Mouse (Mus musculus) right cerebral cortex, adult 2 months (tissue): ENCODE measurements around the gene Nup93.

Source experiments
- DNase-seq, 2 experiments: peaks; one replicate each; pipeline ENCODE4 v3.0.0; 2021 to 2022; ENCODE audit warnings: low spot score in 2 of 2

Gene Nup93

DNA sequence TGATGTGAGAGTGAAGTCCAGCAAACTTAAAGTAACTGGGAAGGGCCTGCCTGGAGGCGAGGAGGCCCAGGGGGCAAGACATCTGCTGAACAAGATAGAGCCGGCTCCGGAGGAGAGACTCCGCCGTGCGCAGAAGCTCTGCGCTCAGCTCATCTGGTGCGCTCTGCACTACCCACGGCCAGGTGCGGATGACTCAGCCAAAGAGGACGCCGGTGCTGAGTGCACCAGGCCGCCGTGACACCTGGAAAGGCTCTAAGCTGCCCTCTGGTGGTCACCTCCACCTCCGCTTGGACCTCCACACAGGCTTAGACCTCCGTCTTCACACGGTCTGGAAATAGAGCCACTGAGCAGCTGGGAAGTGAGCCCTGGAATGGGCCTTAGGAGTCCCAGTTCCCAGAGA is 27.8 kb upstream of the Nup93 start:
- no peak for DNase-seq

DNA sequence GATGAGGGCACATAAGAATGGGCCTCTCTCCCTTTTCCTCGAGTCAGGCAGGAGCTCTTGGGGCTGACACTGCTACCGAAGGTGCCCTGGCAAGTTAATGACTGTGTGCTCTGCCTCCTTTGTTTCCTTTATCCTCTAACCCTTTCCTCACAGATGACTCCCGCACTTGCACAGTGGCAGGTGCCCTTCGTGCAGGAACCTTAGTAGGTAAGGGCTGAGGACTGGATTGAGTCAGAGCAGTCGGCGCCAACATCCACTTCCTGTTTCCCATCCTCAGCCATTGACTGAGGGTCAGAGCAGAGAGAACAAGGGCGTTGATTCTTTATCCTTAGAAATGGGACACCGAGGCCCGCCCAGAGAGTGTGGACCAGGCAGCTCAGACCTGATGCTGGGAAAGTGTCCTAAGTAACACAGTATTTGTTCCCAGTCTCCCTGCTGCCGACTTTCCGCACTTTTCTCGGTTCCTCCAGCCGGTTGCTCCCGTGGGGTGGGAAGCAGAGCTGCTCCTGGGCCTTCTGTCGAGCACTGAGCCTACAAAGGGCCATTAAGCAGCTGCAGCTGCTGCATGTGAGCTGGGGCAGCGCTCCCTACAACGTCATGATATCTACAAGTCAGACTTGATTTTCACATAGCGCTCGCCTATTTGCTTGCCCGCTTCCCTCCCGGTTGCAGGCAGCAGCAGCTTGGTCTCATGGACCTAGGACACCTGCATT is 26.9 kb upstream of the Nup93 start:
- no peak for DNase-seq

DNA sequence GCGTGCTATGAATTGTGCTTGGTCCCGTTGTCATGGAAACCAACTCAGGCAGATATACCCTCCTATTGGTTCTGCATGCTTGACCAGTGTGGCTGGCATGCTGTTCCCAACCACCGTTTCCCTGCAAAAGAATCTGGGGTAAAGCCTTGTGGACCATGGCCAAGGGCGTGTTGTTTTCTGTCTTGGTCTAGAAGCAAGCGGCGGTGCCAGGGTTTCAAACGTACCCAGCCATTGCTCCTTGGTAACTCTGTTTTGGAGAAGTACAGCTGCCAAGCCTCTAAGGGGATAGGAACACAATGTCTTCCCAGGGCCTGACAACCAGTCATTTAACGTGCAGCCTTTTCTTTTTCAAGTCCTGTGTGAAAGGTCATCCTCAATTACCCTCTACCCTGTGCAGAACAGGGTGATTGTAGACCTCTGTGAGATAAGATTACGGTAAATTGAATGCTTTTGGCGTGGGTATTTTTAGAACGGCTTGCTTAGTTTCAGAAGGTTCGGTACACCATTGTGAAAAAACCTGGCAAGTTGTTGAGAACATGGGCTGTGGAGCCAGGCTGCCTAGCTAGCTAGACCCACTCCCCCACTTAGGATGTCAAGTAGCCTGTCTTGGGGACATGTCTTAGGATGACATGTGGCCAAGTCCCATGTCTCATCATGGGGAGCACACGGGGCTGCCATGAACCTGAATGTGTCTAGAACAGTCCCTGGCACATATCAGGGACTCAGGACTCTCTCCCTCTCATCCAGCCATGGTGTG is 24.9 kb upstream of the Nup93 start:
- peak in 1 of 2 experiments; percentile 69 for DNase-seq

DNA sequence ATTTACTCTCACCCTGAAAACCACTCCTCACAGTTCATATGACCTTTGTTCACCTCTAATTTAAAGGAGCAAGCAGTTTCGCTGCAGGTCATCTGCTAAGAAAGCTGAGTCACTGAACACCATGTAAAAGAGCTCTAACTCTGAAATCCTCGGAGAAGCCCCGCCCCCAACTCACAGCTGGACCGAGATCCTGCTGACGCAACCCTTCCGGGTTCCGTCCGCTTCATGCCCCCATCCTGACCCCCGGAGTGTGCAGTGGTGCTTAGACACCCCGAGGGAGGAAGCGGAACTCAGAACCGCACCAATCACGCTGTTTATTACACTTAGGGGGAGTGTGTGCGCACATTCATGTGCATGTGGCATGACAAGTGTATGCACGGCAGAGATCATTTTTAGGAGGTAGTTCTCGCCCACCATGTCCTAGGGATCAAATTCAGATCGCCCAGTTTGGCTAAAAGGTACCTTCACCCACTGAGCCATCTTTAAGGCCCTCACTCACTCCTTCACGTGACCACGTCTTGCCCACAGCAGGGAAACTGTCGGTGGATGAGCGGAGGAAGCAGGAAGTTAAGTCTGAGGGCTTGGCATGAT is 23.2 kb upstream of the Nup93 start:
- DNase-seq = no peak

DNA sequence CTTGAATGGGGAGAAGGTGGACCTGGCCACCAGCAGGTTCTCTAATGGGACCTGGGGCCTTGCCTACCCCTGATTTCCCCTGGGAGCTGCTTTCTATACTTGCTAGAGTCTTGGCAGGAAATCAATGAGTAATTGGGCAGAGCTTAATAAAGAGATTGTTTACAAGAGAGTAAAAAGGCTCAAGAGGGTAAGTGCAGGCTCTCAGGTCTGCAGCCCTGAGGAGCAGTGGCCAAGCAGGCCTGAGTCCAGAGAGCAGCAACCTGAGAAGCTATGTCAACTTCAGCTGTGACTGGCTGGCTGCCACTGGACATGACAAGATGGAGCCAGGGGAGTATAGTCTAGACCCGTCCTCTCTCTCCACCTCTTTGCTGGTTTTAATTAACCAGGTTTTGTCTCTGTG is 21.4 kb upstream of the Nup93 start:
- DNase-seq = no peak

DNA sequence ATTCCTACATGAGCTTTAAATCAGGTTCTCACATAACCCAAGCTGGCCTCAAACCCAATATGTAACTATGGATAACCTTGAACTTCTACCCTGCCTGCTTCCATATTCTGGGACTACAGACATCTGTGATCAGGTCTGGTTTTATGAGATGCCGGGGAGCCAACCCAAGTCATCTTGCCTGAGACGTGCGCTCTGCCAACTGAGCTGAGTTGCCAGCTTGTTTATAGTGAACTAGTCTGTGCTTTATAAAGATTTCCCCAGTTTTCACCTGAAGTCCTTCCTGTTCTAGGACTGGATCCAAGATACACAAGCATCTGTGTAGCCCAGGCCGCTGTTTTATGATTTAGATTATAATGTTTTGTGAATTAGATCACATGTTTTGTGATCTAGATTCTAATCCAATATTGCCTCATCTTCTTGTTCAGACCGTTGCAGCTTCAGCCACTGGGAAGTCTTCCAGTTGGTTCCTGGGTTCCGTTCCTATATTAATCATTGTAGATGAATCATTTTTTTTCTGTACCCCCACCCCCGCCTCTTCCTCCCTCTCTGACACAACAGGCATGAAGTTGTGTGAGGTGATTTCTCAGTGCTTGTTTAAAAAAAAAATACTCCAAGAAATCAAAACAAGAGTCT is 19.7 kb upstream of the Nup93 start:
- DNase-seq = peak in 1 of 2 experiments; percentile 48

DNA sequence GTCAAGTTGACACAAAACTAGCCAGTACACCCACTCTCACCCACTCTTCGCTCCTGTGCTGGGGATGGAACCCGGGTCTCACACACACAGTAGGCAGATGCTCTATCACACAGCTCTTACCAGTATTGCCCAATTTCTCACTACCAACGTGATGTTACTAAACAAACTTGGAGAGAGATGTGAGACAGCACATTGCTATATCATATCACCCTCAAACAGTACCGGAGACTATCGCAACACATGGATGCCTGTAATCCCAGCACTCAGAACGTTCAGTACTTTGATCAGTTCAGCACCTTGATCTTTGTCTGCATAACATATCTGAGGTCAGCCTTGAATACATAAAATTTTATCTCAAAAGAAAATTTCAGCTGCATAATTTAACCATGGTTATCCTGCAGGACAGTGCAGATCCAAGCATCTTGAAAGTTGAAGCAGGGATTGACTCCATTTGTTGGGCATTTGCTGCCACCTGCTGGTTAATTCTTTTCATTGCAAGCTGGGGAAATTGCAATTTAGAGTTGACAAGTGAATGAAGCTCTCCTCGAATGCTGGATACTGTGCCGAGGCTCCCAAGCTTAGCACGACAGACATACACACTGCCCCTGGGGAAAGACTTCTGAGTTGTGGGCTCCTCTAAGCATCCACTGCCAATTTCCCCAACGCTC is 15.0 kb upstream of the Nup93 start:
- DNase-seq = peak; percentile 77 to 83

DNA sequence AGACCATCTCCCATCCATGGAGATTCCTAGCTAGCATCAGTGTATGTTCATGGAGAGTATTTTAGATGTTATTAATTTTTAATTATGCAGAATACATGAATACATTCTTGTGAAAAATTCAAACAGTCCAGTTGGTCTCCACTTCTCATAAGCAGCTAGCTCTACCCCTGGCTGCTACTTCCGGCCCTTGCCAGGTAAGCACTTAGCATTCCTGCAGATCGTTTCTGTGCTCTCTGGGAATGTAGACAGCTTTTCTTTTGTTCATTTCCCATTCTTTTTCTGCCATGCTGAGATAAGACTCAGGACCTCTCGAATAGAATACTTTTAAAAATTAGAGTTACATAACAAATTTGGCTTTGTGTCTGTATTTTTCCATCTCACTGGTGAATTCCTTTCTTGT is 10.3 kb upstream of the Nup93 start:
- DNase-seq = no peak

DNA sequence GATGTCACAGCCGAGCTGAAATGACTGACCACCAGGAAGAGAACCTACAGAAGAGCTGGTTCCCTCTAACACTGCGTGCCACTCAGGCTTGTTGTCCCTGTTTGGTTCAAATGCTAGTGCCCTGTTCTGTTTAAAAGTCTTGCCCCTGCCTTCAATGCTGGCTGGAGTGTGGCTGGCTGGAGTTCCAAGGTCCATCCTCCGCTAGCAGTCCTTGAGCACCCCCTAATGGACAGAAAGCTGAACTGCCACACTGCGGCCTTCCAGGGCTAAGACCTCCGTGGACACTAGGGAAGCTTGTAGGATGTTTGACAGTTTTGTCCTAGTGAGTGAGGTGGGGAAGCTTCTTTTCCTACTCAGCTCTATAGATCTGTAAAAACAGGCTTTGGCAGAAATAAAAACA is 8.6 kb upstream of the Nup93 start:
- DNase-seq = peak in 1 of 2 experiments; percentile 66

DNA sequence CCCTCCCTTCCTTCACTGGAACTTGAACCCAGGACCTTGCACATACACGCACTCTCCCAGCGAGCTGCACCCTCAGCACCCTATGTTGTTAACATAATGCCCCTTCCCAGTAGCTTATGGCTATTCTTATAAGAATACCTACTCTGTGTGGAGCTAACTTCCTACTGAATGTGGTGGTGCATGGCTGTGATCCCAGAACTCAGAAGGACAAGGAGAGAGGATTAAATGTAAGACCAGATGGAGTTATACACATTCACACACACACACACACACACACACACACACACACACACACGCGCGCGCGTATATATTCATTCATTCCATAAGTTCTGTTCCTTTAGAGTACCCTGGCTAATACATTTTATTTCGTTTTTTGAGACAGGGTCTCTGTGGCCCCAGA is 8.1 kb upstream of the Nup93 start:
- DNase-seq = no peak

DNA sequence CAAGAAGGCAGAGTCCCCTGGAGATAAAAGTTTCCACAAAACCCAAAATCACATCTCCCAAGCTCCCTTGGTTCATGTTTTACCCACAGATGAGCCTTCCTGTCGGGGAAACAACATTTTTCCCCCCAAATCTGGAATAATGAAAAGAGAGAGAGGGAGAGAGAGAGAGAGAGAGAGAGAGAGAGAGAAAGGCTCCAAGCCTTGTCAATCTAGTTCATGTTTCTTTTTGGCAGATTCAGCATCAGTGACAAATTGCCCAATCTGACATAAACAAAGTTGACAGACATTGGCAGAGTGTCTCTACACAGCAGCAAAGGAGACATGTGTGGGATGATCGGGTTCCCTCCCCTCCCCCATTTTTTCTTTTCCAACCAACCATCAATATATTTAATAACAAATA is 6.9 kb upstream of the Nup93 start:
- no peak for DNase-seq

DNA sequence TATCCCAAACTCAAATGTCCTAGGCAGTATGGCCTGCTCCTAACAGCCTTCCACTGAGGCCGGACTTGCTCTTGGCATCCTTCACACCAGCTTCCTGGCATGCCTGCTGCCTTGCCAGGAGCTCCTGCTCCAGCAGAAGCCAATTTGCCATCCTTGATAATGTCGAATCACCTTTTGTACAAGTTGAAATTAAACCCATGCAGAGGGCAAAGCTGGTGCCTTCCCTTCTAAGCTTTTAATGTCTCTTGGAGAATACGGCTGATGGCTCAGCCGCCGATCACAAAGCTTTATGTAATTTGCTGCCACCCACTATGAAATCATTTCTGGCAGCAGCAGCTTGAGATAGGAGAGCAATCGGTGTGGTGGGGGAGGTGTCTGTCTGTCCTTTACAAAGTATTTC is 4.7 kb upstream of the Nup93 start:
- peak; percentile 70 to 71 for DNase-seq

DNA sequence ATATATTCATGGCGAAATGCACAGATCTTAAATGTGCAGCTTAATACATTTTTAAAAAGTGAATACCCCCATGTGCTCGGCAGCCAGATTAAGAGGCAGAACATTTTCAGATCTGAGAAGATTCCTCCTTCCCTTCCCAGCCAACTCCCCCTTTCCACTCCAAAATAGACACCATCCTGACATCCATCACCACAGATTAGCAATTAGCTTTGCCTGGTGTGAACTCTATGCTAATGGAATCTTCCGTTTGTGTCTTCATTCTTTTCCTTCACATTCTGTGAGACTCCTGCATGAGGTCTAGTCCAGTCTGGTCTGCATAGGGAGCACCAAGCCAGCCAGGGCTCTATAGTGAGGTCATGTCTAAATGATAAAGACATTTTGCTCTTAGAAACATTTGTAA is 4.1 kb upstream of the Nup93 start:
- DNase-seq = no peak

DNA sequence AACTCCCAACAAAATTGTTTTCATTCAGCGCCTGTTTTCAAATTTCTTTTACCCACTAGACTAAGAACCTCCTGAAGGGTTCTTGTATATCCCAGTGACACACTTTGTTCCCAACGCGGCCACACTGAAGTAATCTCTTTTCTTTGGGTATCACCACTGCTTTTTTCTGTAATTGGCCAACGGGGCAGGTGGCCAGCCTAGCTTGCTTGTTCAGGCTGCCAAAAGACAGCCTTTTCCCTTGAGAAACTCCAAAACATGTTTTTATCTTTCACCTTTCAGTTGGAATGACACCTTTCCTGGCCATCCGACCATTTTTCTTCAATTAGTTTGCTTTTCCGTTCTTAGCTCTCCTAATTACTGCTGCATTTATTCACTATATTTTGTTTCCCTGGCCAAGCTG is 545 bp upstream of the Nup93 start:
- DNase-seq = peak in 1 of 2 experiments; percentile 25

DNA sequence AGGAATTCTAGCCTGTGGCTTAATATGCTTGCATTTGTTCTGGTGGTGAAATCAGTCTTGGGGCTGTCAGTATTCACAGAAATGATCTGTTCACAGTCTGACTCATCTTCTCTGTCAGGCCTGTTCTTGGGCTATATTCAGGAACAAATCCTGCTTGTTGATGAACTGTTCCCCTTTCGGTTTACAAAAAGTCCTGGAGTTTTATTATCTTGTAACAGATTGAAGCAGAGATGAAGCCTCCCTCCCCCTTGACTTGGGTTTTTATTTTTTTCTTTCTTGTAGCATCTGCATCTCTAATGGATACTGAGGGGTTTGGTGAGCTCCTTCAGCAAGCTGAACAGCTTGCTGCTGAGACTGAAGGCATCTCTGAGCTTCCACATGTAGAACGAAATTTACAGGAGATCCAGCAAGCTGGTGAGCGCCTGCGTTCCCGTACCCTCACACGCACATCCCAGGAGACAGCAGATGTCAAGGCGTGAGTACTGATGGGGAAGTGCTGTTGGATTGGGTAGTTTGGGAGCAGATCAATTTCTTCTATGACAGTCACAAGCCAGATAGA is 13.1 kb downstream of the Nup93 start:
- no peak for DNase-seq

DNA sequence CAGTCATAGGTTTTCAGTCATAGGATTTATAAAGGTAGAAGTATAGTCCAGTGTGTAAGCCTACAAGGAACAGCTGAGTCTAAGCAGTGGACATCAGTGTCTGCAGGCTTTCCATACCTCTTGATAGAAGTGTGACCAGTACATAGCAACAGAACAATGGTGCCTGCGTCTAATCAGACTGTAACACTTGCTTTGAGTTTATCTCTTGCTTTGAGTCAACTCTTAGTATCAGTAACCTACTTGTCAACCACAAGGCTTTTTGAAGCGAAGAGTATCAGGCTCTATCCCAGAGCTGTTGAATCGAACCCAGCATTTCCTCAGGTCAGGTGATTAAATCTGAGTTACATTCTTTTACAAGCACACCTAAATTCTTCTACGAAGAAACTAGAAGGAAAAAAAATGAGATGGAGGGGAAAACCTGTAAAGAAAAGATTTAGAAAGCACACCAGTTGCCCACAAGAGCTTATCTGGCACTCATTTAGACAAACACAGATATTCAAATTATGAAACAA is 25.9 kb downstream of the Nup93 start:
- DNase-seq = no peak

DNA sequence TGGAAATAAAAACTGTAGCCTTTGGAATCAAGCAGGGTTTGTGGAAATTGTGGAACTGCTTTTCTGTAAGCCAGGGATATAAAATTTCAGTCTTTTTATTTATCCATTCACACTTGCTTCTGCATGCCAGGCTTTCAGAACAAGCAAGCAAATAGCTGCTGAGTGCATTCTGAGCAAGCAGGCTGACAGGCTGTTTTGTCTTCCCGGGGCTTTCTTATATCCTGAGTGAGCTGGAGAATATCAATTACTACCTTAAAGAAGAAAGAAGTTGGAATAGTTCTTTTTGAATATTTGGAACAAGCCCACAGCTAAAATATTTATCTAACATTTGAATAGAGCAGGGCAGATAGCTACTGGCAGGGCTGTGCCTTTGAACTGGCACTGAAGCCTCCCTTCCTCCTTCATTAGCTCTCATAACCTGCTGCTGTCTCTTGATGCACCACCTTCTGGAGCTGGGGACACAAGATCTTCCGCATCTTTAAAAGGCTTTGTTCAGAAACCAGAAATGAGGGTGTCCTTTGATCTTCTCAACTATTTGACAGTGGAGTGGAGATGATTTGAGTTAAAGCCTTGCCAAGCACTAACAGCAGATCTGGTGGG is 35.6 kb downstream of the Nup93 start:
- no peak for DNase-seq

DNA sequence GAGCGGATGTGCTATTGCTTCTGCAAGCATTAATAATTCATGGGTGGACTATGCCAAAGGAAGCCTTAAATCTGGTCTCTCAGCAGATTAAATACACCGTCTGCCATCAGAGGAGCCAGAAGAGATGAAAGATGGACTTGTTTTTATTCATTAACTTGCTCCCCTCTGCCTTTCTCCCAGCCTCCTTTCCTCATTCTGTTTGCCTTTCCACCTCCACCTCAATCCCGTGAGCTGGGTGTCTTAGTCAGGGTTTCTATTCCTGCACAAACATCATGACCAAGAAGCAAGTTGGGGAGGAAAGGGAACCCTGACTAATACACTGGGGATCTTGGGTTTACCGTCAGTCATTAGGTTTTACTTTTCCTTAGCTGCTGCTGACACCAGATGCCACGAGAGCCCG is 44.5 kb downstream of the Nup93 start:
- DNase-seq = no peak

DNA sequence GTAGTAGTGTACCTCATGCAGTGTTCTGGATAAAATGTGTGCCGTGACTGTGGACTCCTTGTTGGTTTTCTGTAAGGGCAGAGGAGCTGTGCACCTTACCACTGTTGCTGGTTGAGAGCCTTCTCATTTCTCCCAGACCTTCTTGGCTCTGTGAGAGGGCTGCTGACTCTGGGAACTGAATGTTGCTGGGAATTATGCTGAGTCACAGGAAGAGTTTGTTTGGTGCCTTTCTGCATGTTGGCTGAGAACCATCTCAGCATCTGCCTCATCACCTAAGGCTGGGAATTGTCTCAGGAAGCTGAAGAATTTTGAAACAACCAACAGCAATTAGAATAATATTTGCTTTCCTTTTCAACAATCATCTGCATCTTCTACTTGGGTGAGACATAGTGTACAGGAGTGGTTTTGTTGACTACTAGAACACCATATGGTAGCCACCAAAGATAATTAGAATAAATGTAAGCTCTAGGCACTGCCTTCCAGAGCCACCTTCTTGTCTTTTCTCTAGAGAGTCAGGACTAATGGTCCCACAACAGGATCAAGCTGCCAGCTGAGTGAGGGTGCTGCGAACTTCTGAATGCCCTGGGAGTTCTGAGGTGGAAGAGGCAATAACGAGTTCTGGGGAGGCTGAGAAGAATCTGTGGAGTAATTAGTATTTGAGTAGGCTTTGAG is 48.4 kb downstream of the Nup93 start:
- DNase-seq = peak in 1 of 2 experiments; percentile 40
